Mouse (Mus musculus) embryonic facial prominence, embryonic 10.5 days (tissue): Measurements from ENCODE around the gene Ndnf. TPM values are rescaled to one million over a fixed set of nuclear protein-coding genes. Genes with fewer than 3 reads are reported as not detected.

ENCODE experiments used
- DNase-seq: peaks from one replicate; pipeline ENCODE4 v3.0.0-alpha.2; 2017; ENCODE audit warnings: low spot score
- H3K27ac ChIP-seq: fragments of 300-500 bp; sonication (generic); replicated peaks from 2 replicates; pipeline ENCODE4 v1.5.1; 2016; ENCODE audit warnings: mild to moderate bottlenecking
- H3K27me3 ChIP-seq: fragments of 300-500 bp; sonication (generic); replicated peaks from 2 replicates; pipeline ENCODE4 v1.6.1; 2016; ENCODE audit warnings: low read depth, mild to moderate bottlenecking; ENCODE audit not compliant: poor library complexity, severe bottlenecking
- H3K36me3 ChIP-seq: fragments of 300-500 bp; sonication (generic); replicated peaks from 2 replicates; pipeline ENCODE4 v1.6.1; 2016; ENCODE audit warnings: mild to moderate bottlenecking, moderate library complexity
- H3K4me1 ChIP-seq: fragments of 300-500 bp; sonication (generic); 2 replicates; pipeline ENCODE4 v1.6.1; 2016
- H3K4me3 ChIP-seq: fragments of 300-500 bp; sonication (generic); 2 replicates; pipeline ENCODE4 v1.5.1; 2016; ENCODE audit warnings: mild to moderate bottlenecking, moderate library complexity
- H3K9me3 ChIP-seq: fragments of 300-500 bp; sonication (generic); 2 replicates; pipeline ENCODE4 v1.6.1; 2016; ENCODE audit warnings: mild to moderate bottlenecking
- WGBS: fragments of 180-500 bp; shearing (Covaris S2); methylation state at CpG from one replicate; pipeline ENCODE4 v1.1.7; 2016; 5-methylcytosine and 5-hydroxymethylcytosine counted together
- polyA plus RNA-seq: library from polyadenylated mRNA; unstranded; fragments of >200 nt; fragmentation: Nextera tagmentation; extraction: Ambion mirVana; gene quantifications from 2 replicates; pipeline ENCODE4 v1.2.1, GENCODE M21; 2016

Gene Ndnf
- polyA plus RNA-seq, 1 experiment from 2014 or later: 8.3 TPM

GRCm38 (mm10) chr6:65669971-65670370 is 1.4 kb upstream of the Ndnf start:
- no peak for DNase-seq
- Histone ChIP-seq H3K9me3 (no peaks in the 10 kb centered on the region), H3K4me3 (no peak overlapping the region), H3K36me3 (no peaks in the 10 kb centered on the region), H3K4me1 (peaks cover 27% of the 10 kb centered on the region), H3K27me3 (peaks cover 51% of the 10 kb centered on the region), H3K27ac (no peak overlapping the region)
- WGBS: 55% methylated on average over 2 of the region's 2 CpGs

- H3K4me1 ChIP-seq: peaks cover 27% of the 10 kb centered on the region
- peak overlapping the region; percentile 85 for H3K27ac ChIP-seq
- WGBS: under 1% methylated on average over 21 of the region's 21 CpGs
- H3K9me3 ChIP-seq: no peaks in the 10 kb centered on the region
- H3K4me3 ChIP-seq: peak overlapping the region; percentile 67
- peak; percentile 58 for DNase-seq
- no peaks in the 10 kb centered on the region for H3K36me3 ChIP-seq
- H3K27me3 ChIP-seq: peaks cover 52% of the 10 kb centered on the region
Observed at GRCm38 (mm10) chr6:65670981-65671411, 394 bp upstream of the Ndnf start.

- DNase-seq: peak; percentile 69
- peaks cover 27% of the 10 kb centered on the region for H3K4me1 ChIP-seq
- WGBS: under 1% methylated on average over 57 of the region's 57 CpGs
- H3K27me3 ChIP-seq: peaks cover 52% of the 10 kb centered on the region
- H3K36me3 ChIP-seq: no peaks in the 10 kb centered on the region
- peak overlapping the region; percentile 67 for H3K4me3 ChIP-seq
- H3K9me3 ChIP-seq: no peaks in the 10 kb centered on the region
- H3K27ac ChIP-seq: peak overlapping the region; percentile 85
Observed at GRCm38 (mm10) chr6:65672131-65673031, 991 bp downstream of the Ndnf start.

GRCm38 (mm10) chr6:65693938-65694337 is 22.5 kb downstream of the Ndnf start:
- 0 out of 2 replicates have a peak, but pooled peaks cover 2% of the 10 kb centered on the region for H3K36me3 ChIP-seq
- no peaks in the 10 kb centered on the region for H3K27me3 ChIP-seq
- no peaks in the 10 kb centered on the region for H3K9me3 ChIP-seq
- 0 out of 2 replicates have a peak, but pooled peaks cover 3% of the 10 kb centered on the region for H3K4me1 ChIP-seq
- no peak overlapping the region for H3K4me3 ChIP-seq
- H3K27ac ChIP-seq: no peak overlapping the region
- DNase-seq: no peak

- 73% methylated on average over 1 of the region's 1 CpGs for WGBS
- Histone ChIP-seq H3K36me3 (no peaks in the 10 kb centered on the region), H3K27ac (no peak overlapping the region), H3K4me1 (no peaks in the 10 kb centered on the region), H3K4me3 (no peak overlapping the region), H3K9me3 (no peaks in the 10 kb centered on the region), H3K27me3 (no peaks in the 10 kb centered on the region)
- DNase-seq: no peak
Observed at GRCm38 (mm10) chr6:65720676-65721075, 49.3 kb downstream of the Ndnf start.

GRCm38 (mm10) chr6:65725677-65726076 is 54.3 kb downstream of the Ndnf start:
- Histone ChIP-seq H3K4me3 (no peak overlapping the region), H3K9me3 (no peaks in the 10 kb centered on the region), H3K4me1 (no peaks in the 10 kb centered on the region), H3K36me3 (no peaks in the 10 kb centered on the region), H3K27me3 (no peaks in the 10 kb centered on the region), H3K27ac (no peak overlapping the region)
- 59% methylated on average over 2 of the region's 2 CpGs for WGBS
- no peak for DNase-seq

GRCm38 (mm10) chr6:65728261-65728660 is 56.9 kb downstream of the Ndnf start:
- Histone ChIP-seq H3K9me3 (no peaks in the 10 kb centered on the region), H3K27me3 (no peaks in the 10 kb centered on the region), H3K27ac (no peak overlapping the region), H3K36me3 (no peaks in the 10 kb centered on the region), H3K4me1 (no peaks in the 10 kb centered on the region), H3K4me3 (no peak overlapping the region)
- WGBS: 72% methylated on average over 3 of the region's 3 CpGs
- no peak for DNase-seq

GRCm38 (mm10) chr6:65739442-65739841 is 68.1 kb downstream of the Ndnf start:
- DNase-seq: no peak
- Histone ChIP-seq H3K4me1 (no peaks in the 10 kb centered on the region; the same call in 1 of the 2 replicates), H3K36me3 (no peaks in the 10 kb centered on the region), H3K9me3 (no peaks in the 10 kb centered on the region), H3K4me3 (no peak overlapping the region), H3K27me3 (no peaks in the 10 kb centered on the region), H3K27ac (no peak overlapping the region)
- 70% methylated on average over 8 of the region's 8 CpGs for WGBS

GRCm38 (mm10) chr6:65743144-65743870 is 71.9 kb downstream of the Ndnf start:
- Histone ChIP-seq H3K4me1 (no peaks in the 10 kb centered on the region; the same call in 1 of the 2 replicates), H3K36me3 (0 out of 2 replicates have a peak, but pooled peaks cover 2% of the 10 kb centered on the region), H3K27ac (no peak overlapping the region), H3K4me3 (no peak overlapping the region), H3K9me3 (peaks cover 8% of the 10 kb centered on the region; the same call in 1 of the 2 replicates), H3K27me3 (no peaks in the 10 kb centered on the region)
- DNase-seq: no peak
- WGBS: 65% methylated on average over 1 of the region's 1 CpGs

GRCm38 (mm10) chr6:65743871-65744202 is 72.4 kb downstream of the Ndnf start:
- Histone ChIP-seq H3K36me3 (0 out of 2 replicates have a peak, but pooled peaks cover 2% of the 10 kb centered on the region), H3K27ac (no peak overlapping the region), H3K9me3 (peaks cover 8% of the 10 kb centered on the region; the same call in 1 of the 2 replicates), H3K4me3 (no peak overlapping the region), H3K27me3 (no peaks in the 10 kb centered on the region), H3K4me1 (no peaks in the 10 kb centered on the region; the same call in 1 of the 2 replicates)
- no peak for DNase-seq

GRCm38 (mm10) chr6:65758214-65758613 is 86.8 kb downstream of the Ndnf start:
- Histone ChIP-seq H3K9me3 (no peaks in the 10 kb centered on the region), H3K27ac (peak overlapping the region; percentile 76), H3K4me3 (no peak overlapping the region), H3K4me1 (peaks cover 15% of the 10 kb centered on the region), H3K27me3 (no peaks in the 10 kb centered on the region), H3K36me3 (no peaks in the 10 kb centered on the region)
- 48% methylated on average over 7 of the region's 7 CpGs for WGBS
- DNase-seq: peak; percentile 35

- Histone ChIP-seq H3K27ac (no peak overlapping the region), H3K4me1 (peaks cover 15% of the 10 kb centered on the region), H3K36me3 (no peaks in the 10 kb centered on the region), H3K9me3 (no peaks in the 10 kb centered on the region), H3K27me3 (no peaks in the 10 kb centered on the region), H3K4me3 (no peak overlapping the region)
- WGBS: 52% methylated on average over 5 of the region's 5 CpGs
- DNase-seq: peak; percentile 52
Observed at GRCm38 (mm10) chr6:65759174-65759573, 87.8 kb downstream of the Ndnf start.
